Mouse (Mus musculus) heart, postnatal 0 days (tissue): ENCODE results near the gene Ggn. TPM values are rescaled to one million over a fixed set of nuclear protein-coding genes. Genes with fewer than 3 reads are reported as not detected.
A peak's percentile ranks its signal among the peaks of the same experiment; 100 is the strongest.
"Not testable (repeated sequence)": the region's sequence is repeated elsewhere in the genome, so short reads cannot be mapped to it uniquely, and the experiment has no call there.

ENCODE experiments used
- ATAC-seq: fragments of 200-750 bp; cut with Nextera tagmentation; 2 replicates; pipeline ENCODE4 v1.8.0; 2017; ENCODE audit warnings: low read depth, moderate number of reproducible peaks, moderate library complexity; ENCODE audit not compliant: insufficient read depth
- DNase-seq: peaks from one replicate; pipeline ENCODE4 v3.0.0-alpha.2; 2016; ENCODE audit warnings: low spot score
- H3K27ac ChIP-seq: fragments of 300-500 bp; sonication (generic); 2 replicates; pipeline ENCODE4 v1.5.1; 2014; ENCODE audit warnings: low read depth, mild to moderate bottlenecking
- H3K27me3 ChIP-seq: fragments of 300-500 bp; sonication (generic); 2 replicates; pipeline ENCODE4 v1.6.1; 2014; ENCODE audit warnings: low read length, mixed read lengths; ENCODE audit not compliant: control insufficient read depth, insufficient read depth
- H3K36me3 ChIP-seq: fragments of 300-500 bp; sonication (generic); replicated peaks from 2 replicates; pipeline ENCODE4 v1.6.1; 2014; ENCODE audit warnings: low read length, mixed read lengths; ENCODE audit not compliant: control insufficient read depth, insufficient read depth
- H3K4me1 ChIP-seq: fragments of 300-500 bp; sonication (generic); 2 replicates; pipeline ENCODE4 v1.6.1; 2014; ENCODE audit warnings: antibody characterized with exemption; ENCODE audit not compliant: control insufficient read depth, insufficient read depth
- H3K4me2 ChIP-seq: fragments of 300-500 bp; sonication (generic); 2 replicates; pipeline ENCODE4 v1.6.1; 2014; ENCODE audit warnings: low read depth, mild to moderate bottlenecking, low read length, moderate library complexity
- H3K4me3 ChIP-seq: fragments of 300-500 bp; sonication (generic); 2 replicates; pipeline ENCODE4 v1.5.1; 2014; ENCODE audit warnings: low read depth, low read length
- H3K9ac ChIP-seq: fragments of 300-500 bp; sonication (generic); replicated peaks from 2 replicates; pipeline ENCODE4 v1.6.1; 2014; ENCODE audit warnings: low read depth, low read length, mixed read lengths
- H3K9me3 ChIP-seq: fragments of 300-500 bp; sonication (generic); replicated peaks from 2 replicates; pipeline ENCODE4 v1.6.1; 2016; ENCODE audit warnings: low read length; ENCODE audit not compliant: control insufficient read depth
- CTCF ChIP-seq: IDR thresholded peaks from 2 replicates; pipeline ENCODE4 v1.5.1; 2016; ENCODE audit warnings: antibody characterized with exemption, control low read depth, low read depth
- EP300 ChIP-seq: IDR thresholded peaks from 2 replicates; pipeline ENCODE4 v1.6.1; 2016; ENCODE audit warnings: antibody characterized with exemption, low read depth
- WGBS: fragments of 180-500 bp; shearing (Covaris S2); extraction: QIAGEN DNeasy Blood & Tissue Kit; methylation state at CpG from one replicate; pipeline ENCODE4 v1.1.7; 2014; 5-methylcytosine and 5-hydroxymethylcytosine counted together
- polyA plus RNA-seq: library from polyadenylated mRNA; unstranded; fragments of >200 nt; fragmentation: Nextera tagmentation; extraction: Ambion mirVana; gene quantifications from 2 replicates; pipeline ENCODE4 v1.2.1, GENCODE M21; 2015
- total RNA-seq: library from RNA; depleted of rRNA; stranded (reverse); fragments of >200 nt; gene quantifications from 2 replicates; pipeline ENCODE4 v1.2.3, GENCODE M21; 2014; ENCODE audit warnings: low replicate concordance; rRNA removed

The Ggn gene
- total and polyA plus RNA-seq, 2 experiments from 2014 or later = 0.14 TPM; not detected in 1

GRCm38 (mm10) chr7:29212199-29212765, 42.3 kb downstream of the Ggn start:
- H3K9me3 ChIP-seq = 0 out of 2 replicates have a peak, but pooled peaks cover 19% of the 10 kb centered on the region
- no peak for DNase-seq
- no peak for ATAC-seq
- 19% methylated on average over 26 of the region's 26 CpGs for WGBS
- H3K4me2 ChIP-seq = peak overlapping the region; percentile 50
- H3K27me3 ChIP-seq = peaks cover 16% of the 10 kb centered on the region
- no peaks in the 10 kb centered on the region for H3K36me3 ChIP-seq
- peak overlapping the region; percentile 76; the same call in 1 of the 2 replicates for H3K27ac ChIP-seq
- no peak for TF ChIP-seq CTCF
- no peak for TF ChIP-seq EP300
- no peak overlapping the region for H3K9ac ChIP-seq
- H3K4me1 ChIP-seq = peaks cover 6% of the 10 kb centered on the region
- no peak overlapping the region for H3K4me3 ChIP-seq

- not testable (repeated sequence) for ATAC-seq, H3K4me2 ChIP-seq, H3K4me1 ChIP-seq, H3K36me3 ChIP-seq, H3K27ac ChIP-seq, H3K9ac ChIP-seq, DNase-seq, H3K4me3 ChIP-seq
- Histone ChIP-seq H3K9me3 (0 out of 2 replicates have a peak, but pooled peaks cover 19% of the 10 kb centered on the region), H3K27me3 (peaks cover 16% of the 10 kb centered on the region)
- WGBS = 30% methylated on average over 40 of the region's 40 CpGs
These were observed 43.0 kb downstream of the Ggn start for GRCm38 (mm10) chr7:29212775-29213560.

GRCm38 (mm10) chr7:29213675-29214082, 43.7 kb downstream of the Ggn start, which contains the start of gene Catsperg1:
Catsperg1 (minus strand) TSS chr7:29214035.
- TF ChIP-seq CTCF = no peak
- TF ChIP-seq EP300 = no peak
- Histone ChIP-seq H3K4me1 (peaks cover 6% of the 10 kb centered on the region), H3K27me3 (peaks cover 16% of the 10 kb centered on the region), H3K27ac (no peak within 1 kb of the TSS), H3K9ac (no peak within 1 kb of the TSS), H3K36me3 (no peaks in the 10 kb centered on the region), H3K4me3 (no peak within 1 kb of the TSS), H3K4me2 (no peak within 1 kb of the TSS), H3K9me3 (0 out of 2 replicates have a peak, but pooled peaks cover 20% of the 10 kb centered on the region)
- DNase-seq (no peak), ATAC-seq (no peak)
- WGBS = 11% methylated on average over 20 of the region's 20 CpGs

- Histone ChIP-seq H3K4me3 (no peak overlapping the region), H3K27ac (no peak overlapping the region), H3K9me3 (0 out of 2 replicates have a peak, but pooled peaks cover 26% of the 10 kb centered on the region), H3K4me1 (peaks cover 6% of the 10 kb centered on the region), H3K9ac (no peak overlapping the region), H3K27me3 (peaks cover 16% of the 10 kb centered on the region), H3K4me2 (no peak overlapping the region), H3K36me3 (no peaks in the 10 kb centered on the region)
- DNase-seq (no peak), ATAC-seq (no peak)
- TF ChIP-seq EP300 (no peak), CTCF (no peak)
- 66% methylated on average over 2 of the region's 2 CpGs for WGBS
These were observed 44.2 kb downstream of the Ggn start for GRCm38 (mm10) chr7:29214236-29214635.

- Histone ChIP-seq H3K9ac (no peak overlapping the region), H3K27ac (no peak overlapping the region), H3K4me3 (no peak overlapping the region), H3K4me1 (peaks cover 6% of the 10 kb centered on the region), H3K9me3 (peaks cover 30% of the 10 kb centered on the region; the same call in 1 of the 2 replicates), H3K36me3 (no peaks in the 10 kb centered on the region), H3K27me3 (peaks cover 16% of the 10 kb centered on the region), H3K4me2 (no peak overlapping the region)
- no peak for TF ChIP-seq EP300
- TF ChIP-seq CTCF = no peak
- ATAC-seq = no peak
- no peak for DNase-seq
- WGBS = 50% methylated on average over 15 of the region's 15 CpGs
These were observed 44.8 kb downstream of the Ggn start for GRCm38 (mm10) chr7:29214846-29215245.

Other genes starting within 250 kb of the Ggn start
- gene Actn4, start 207.9 kb upstream of the Ggn start, total RNA-seq = 120 and 139 TPM in 2 replicates
- gene Actn4, start 207.9 kb upstream of the Ggn start, polyA plus RNA-seq = 135 and 171 TPM in 2 replicates
- gene Eif3k, start 188.3 kb upstream of the Ggn start, total RNA-seq = 366 and 476 TPM in 2 replicates
- gene Eif3k, start 188.3 kb upstream of the Ggn start, polyA plus RNA-seq = 261 and 264 TPM in 2 replicates
- 0.15 TPM in 1 of 2 replicates, not detected in the other for gene Map4k1, start 188.2 kb upstream of the Ggn start, total RNA-seq
- gene Map4k1, start 188.2 kb upstream of the Ggn start, polyA plus RNA-seq = 1.4 and 1.8 TPM in 2 replicates
- 0.08 and 0.15 TPM in 2 replicates for gene Ryr1, start 45.0 kb upstream of the Ggn start, total RNA-seq
- gene Ryr1, start 45.0 kb upstream of the Ggn start, polyA plus RNA-seq = 0.04 TPM in 1 of 2 replicates, not detected in the other
- 0.19 and 1.9 TPM in 2 replicates for gene Rasgrp4, start 35.4 kb upstream of the Ggn start, total RNA-seq
- gene Rasgrp4, start 35.4 kb upstream of the Ggn start, polyA plus RNA-seq = 0.18 and 0.79 TPM in 2 replicates
- gene Fam98c, start 14.0 kb upstream of the Ggn start, total RNA-seq = 24.5 and 28.1 TPM in 2 replicates
- gene Fam98c, start 14.0 kb upstream of the Ggn start, polyA plus RNA-seq = 23.1 and 23.2 TPM in 2 replicates
- gene Spred3, start 201 bp downstream of the Ggn start, total RNA-seq = 2.7 and 4.7 TPM in 2 replicates
- gene Spred3, start 201 bp downstream of the Ggn start, polyA plus RNA-seq = 0.80 and 1.00 TPM in 2 replicates
- 296 and 383 TPM in 2 replicates for gene Psmd8, start 10.5 kb downstream of the Ggn start, total RNA-seq
- 250 and 255 TPM in 2 replicates for gene Psmd8, start 10.5 kb downstream of the Ggn start, polyA plus RNA-seq
- 1.2 TPM in 1 of 2 replicates, not detected in the other for gene Catsperg1, start 43.8 kb downstream of the Ggn start, total RNA-seq
- 0.14 TPM in 2 replicates for gene Catsperg1, start 43.8 kb downstream of the Ggn start, polyA plus RNA-seq
- gene Kcnk6, start 62.3 kb downstream of the Ggn start, total RNA-seq = 6.3 and 27.4 TPM in 2 replicates
- gene Kcnk6, start 62.3 kb downstream of the Ggn start, polyA plus RNA-seq = 0.88 and 0.96 TPM in 2 replicates
- gene Yif1b, start 68.1 kb downstream of the Ggn start, total RNA-seq = 174 and 194 TPM in 2 replicates
- gene Yif1b, start 68.1 kb downstream of the Ggn start, polyA plus RNA-seq = 121 and 125 TPM in 2 replicates
- 0.42 and 1.5 TPM in 2 replicates for gene 2200002D01Rik, start 78.3 kb downstream of the Ggn start, total RNA-seq
- 11.8 and 14.0 TPM in 2 replicates for gene 2200002D01Rik, start 78.3 kb downstream of the Ggn start, polyA plus RNA-seq
- gene Spint2, start 111.7 kb downstream of the Ggn start, total RNA-seq = 30.1 and 46.6 TPM in 2 replicates
- 81.6 and 83.2 TPM in 2 replicates for gene Spint2, start 111.7 kb downstream of the Ggn start, polyA plus RNA-seq
- gene Ppp1r14a, start 119.1 kb downstream of the Ggn start, total RNA-seq = 7.8 and 61.8 TPM in 2 replicates
- 17.9 and 18.0 TPM in 2 replicates for gene Ppp1r14a, start 119.1 kb downstream of the Ggn start, polyA plus RNA-seq
- gene Dpf1, start 133.7 kb downstream of the Ggn start, total RNA-seq = not detected in 2 replicates
- gene Dpf1, start 133.7 kb downstream of the Ggn start, polyA plus RNA-seq = 0.41 and 0.61 TPM in 2 replicates